Mouse (Mus musculus) ovary, postnatal 36 days (tissue): ENCODE data around the gene Pum3.
"Not testable (repeated sequence)": the region's sequence is repeated elsewhere in the genome, so short reads cannot be mapped to it uniquely, and the experiment has no call there.

Experiments used
- DNase-seq: peaks from one replicate; pipeline ENCODE4 v3.0.0; 2022; ENCODE audit warnings: low spot score, mixed read lengths

The Pum3 gene

GRCm38 (mm10) chr19:27392431-27392830, 37.2 kb downstream of the Pum3 start:
- DNase-seq, result no peak

GRCm38 (mm10) chr19:27391344-27391743, 38.3 kb downstream of the Pum3 start:
- no peak for DNase-seq

DNA sequence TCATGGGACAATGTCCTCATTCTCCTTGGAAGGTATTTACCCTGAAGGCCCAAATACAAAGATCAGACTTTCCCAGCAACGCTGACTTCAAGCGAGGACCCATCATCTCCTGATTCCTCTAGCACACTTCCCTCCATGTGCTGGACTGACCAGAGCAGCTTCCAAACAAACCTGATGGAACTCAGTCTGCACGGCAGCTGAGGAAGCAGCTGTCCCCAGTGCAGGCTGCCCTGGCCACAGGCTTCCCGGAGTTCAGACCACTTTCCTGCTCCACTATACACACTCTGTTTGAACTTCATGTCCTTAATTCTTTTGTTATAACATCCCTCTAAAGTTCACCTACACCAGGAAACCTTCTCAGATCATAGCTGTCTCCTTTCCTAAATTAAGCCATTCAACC, 40.1 kb downstream of the Pum3 start:
- not testable (repeated sequence) for DNase-seq

DNA sequence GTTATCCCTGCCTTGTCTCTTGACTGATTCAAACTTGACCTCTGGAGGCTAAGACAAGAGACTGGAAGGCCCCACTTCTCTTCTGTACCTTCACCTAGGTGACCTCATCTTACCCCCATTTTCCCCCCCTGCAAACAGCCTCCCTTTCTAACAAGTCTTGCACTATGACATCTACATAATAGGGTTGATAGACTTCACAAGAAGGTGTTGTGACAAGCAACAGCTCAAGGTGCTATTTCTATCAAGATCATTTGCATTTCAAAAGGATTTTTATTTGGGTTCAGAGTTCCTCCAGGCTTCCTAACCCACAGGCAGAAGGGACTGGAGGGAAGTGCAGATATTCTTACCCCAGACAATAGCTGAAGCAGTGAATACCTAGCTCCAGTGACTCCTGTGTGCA, 44.3 kb downstream of the Pum3 start:
- DNase-seq, result no peak

GRCm38 (mm10) chr19:27383266-27383665, 46.4 kb downstream of the Pum3 start:
- no peak for DNase-seq

DNA sequence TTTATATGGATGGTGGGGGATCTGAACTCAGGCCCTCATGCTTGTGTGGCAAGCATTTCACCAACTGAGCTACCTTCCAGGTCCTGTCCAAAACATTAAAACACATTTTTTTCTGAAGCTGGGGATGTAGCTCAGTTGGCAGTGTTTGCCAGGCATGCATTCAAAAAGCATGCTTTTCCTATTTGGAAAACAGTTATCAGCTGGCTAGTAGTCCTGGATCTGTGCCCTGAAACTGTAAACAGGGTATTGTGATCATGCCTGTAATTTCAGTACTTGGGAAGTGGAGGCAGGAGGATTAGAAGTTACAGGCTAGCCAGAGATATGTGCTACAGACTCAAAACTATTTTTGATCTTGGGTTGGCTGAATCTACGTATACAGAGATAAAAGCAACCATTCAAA, 47.5 kb downstream of the Pum3 start:
- no peak for DNase-seq

- DNase-seq, result no peak
Measured at GRCm38 (mm10) chr19:27379712-27380401, 49.8 kb downstream of the Pum3 start.

- DNase-seq, result no peak
Measured at GRCm38 (mm10) chr19:27370784-27371183, 58.8 kb downstream of the Pum3 start.

GRCm38 (mm10) chr19:27370174-27370573, 59.5 kb downstream of the Pum3 start:
- no peak for DNase-seq

- DNase-seq, result no peak
Measured at GRCm38 (mm10) chr19:27369461-27370135, 60.0 kb downstream of the Pum3 start.

DNA sequence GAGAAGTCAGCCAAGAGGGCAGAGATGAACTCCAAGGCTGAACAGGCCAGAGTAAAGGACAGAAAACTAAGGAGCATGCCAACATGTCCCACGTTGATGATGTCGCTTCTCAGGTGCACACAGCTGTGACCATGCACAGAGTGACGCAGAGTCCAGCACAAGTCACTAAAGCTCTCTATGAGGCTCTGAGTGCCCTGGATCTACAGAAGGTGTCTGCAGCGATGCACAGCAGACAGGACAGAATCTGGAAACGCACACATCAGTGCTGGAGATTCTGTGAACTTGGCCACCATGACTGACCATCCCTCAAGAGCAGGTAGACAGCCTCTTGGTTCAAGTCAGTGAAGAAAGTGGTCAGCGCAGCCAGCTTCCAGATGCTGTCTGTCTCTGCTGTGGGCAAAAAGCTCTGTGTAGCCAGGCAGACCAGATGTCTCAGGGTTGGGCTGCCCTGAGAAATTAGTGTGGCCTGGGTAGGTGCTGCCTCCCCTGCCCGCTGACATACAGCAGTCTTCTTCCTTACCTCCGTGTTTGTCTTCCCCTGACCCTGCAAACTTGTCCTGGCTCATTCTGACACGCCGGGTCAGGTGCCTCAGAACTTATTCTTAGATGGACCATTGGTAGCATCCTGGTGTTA, 63.4 kb downstream of the Pum3 start:
- no peak for DNase-seq

- peak; percentile 73 for DNase-seq
Measured at GRCm38 (mm10) chr19:27364521-27364931, 65.1 kb downstream of the Pum3 start.

DNA sequence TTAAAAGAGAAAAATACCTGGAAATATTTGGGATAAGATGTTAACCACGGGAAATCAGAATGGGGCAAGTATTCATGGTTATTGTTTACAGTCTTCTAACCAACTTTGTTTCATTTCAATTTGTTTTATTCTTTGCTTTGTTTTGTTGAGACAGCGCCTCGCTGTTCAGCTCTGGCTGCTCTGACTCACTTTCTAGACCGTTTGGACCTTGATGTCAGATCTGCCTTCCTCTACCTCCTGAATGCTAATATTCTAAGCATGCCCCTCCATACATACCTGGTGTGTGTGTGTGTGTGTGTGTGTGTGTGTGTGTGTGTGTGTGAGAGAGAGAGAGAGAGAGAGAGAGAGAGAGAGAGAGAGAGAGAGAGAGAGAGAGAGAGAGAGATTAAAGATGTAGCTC, 65.7 kb downstream of the Pum3 start:
- DNase-seq, result no peak

DNA sequence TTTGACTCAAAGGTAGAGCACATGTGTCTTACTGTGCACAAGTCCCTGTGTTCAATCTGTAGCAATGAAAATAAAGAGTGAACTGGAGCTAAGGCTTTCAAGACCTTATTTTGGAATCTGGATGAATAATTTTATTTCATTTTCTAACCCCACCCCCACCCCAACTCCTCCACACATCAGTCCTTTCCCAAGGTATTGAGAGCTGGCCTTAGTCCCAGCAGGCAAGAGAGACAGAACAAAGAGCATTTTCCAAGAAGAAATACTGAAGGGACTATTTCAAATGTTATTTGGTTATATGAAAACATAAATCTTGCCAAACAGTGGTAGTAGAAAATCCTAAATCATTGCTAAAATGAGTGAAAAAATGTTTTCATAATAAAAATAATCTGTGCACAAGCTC, 69.2 kb downstream of the Pum3 start:
- no peak for DNase-seq

DNA sequence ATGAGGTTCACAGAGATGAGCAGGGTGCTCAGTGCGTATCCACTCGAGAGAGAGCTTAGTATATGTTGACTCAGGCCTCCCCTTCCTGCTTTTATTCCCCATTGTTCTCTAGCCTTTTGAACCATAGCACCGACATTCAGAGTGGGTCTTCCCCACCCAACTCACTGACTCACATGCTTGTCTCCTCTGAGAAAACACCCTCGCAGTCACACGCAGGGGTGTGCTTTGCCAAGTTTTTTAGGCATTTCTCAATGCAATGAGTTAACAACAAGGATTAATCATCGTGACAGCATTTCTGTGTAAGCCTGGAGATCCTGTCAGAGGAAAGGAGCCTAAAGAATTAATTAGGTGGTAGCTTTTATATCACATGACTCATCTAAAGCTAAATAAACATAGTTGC, 77.9 kb downstream of the Pum3 start:
- DNase-seq, result no peak

GRCm38 (mm10) chr19:27346501-27346900, 83.1 kb downstream of the Pum3 start:
- no peak for DNase-seq
